Mouse (Mus musculus) hindbrain, embryonic 11.5 days (tissue): Measurements from ENCODE around the gene Phc2. TPM values are rescaled to one million over a fixed set of nuclear protein-coding genes. Genes with fewer than 3 reads are reported as not detected.
A peak's percentile ranks its signal among the peaks of the same experiment; 100 is the strongest.

Experiments
- ATAC-seq: fragments of 200-750 bp; cut with Nextera tagmentation; 2 replicates; pipeline ENCODE4 v1.8.0; 2017; ENCODE audit warnings: mild to moderate bottlenecking, moderate TSS enrichment, moderate library complexity; ENCODE audit not compliant: low FRiP score
- DNase-seq: peaks from one replicate; pipeline ENCODE4 v3.0.0-alpha.2; 2015; ENCODE audit warnings: low spot score
- H3K27ac ChIP-seq: fragments of 300-500 bp; sonication (generic); 2 replicates; pipeline ENCODE4 v1.5.1; 2014; ENCODE audit warnings: mild to moderate bottlenecking, low read depth, low read length
- H3K27me3 ChIP-seq: fragments of 300-500 bp; sonication (generic); 2 replicates; pipeline ENCODE4 v1.6.1; 2014; ENCODE audit warnings: mild to moderate bottlenecking, low read length, moderate library complexity, mixed read lengths; ENCODE audit not compliant: control insufficient read depth, insufficient read depth
- H3K36me3 ChIP-seq: fragments of 300-500 bp; sonication (generic); 2 replicates; pipeline ENCODE4 v1.6.1; 2014; ENCODE audit warnings: mild to moderate bottlenecking, low read length, moderate library complexity, mixed read lengths; ENCODE audit not compliant: control insufficient read depth, insufficient read depth
- H3K4me1 ChIP-seq: fragments of 300-500 bp; sonication (generic); replicated peaks from 2 replicates; pipeline ENCODE4 v1.6.1; 2014; ENCODE audit warnings: low read length, mixed read lengths; ENCODE audit not compliant: control insufficient read depth, insufficient read depth
- H3K4me2 ChIP-seq: fragments of 300-500 bp; sonication (generic); replicated peaks from 2 replicates; pipeline ENCODE4 v1.6.1; 2014; ENCODE audit warnings: mild to moderate bottlenecking, low read depth, low read length
- H3K4me3 ChIP-seq: fragments of 300-500 bp; sonication (generic); 2 replicates; pipeline ENCODE4 v1.5.1; 2014; ENCODE audit warnings: low read depth, low read length
- H3K9ac ChIP-seq: fragments of 300-500 bp; sonication (generic); 2 replicates; pipeline ENCODE4 v1.6.1; 2014; ENCODE audit warnings: low read depth, low read length
- H3K9me3 ChIP-seq: fragments of 300-500 bp; sonication (generic); 2 replicates; pipeline ENCODE4 v1.6.1; 2016; ENCODE audit warnings: low read length; ENCODE audit not compliant: control insufficient read depth
- WGBS: fragments of 180-500 bp; shearing (Covaris S2); extraction: QIAGEN DNeasy Blood & Tissue Kit; methylation state at CpG from one replicate; pipeline ENCODE4 v1.1.7; 2014; 5-methylcytosine and 5-hydroxymethylcytosine counted together
- polyA plus RNA-seq: library from polyadenylated mRNA; unstranded; fragments of >200 nt; fragmentation: Nextera tagmentation; extraction: Ambion mirVana; gene quantifications from 2 replicates; pipeline ENCODE4 v1.2.1, GENCODE M21; 2014

Phc2 gene
- polyA plus RNA-seq, 1 experiment from 2014 or later, result 46.8 TPM

DNA sequence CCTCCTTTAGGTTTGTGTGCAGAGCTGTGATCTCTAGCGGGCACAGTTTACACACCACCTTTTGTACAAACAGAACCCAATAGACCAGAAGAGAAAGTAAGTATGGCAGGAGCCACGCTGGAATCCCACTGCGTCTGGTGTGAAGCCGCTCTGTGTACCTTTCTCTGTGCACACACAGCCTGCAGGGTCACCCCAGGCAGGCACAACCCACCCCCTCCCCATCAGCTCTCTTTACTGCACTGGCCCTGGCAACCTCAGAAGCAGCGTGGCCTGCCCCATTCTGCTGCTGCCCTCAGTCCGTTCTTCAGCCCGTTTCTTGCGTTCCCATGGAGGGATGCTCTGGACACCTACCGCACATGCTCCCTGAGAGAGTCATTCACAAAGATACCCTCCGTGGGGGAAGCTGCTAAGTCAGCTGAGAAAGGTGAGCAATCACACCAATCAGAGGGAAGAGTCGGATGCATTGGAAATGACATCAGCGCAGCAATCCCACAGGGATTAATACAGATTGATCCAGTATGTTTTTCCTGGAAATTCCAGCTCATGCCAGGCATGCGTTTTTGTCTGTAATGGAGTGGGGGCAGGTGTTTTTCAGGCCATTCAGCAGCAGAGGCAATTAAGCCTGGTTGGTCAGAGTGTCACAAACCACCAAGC, 24.2 kb downstream of the Phc2 start:
- H3K9ac ChIP-seq, result peak overlapping the region; percentile 43
- 41% methylated on average over 13 of the region's 13 CpGs for WGBS

DNA sequence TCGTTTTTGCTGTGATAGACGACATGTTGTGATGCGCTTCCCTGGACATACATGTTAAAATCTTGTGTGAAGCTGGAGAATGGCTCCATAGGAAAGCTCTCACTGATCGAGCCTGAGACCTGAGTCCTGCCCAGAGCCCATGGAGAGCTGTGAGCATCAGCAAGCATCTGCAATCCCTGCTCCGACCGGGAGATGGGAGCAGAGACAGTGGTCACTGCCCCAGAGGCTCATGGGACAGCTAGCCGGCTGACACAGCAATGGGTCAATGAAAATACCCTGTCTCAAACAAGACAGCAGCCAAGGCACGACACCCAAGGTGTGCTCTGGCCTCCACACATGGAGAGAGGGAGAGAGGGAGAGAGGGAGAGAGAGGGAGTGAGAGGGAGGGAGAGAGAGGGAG, 26.6 kb downstream of the Phc2 start:
- Histone ChIP-seq H3K27me3 (no peaks in the 10 kb centered on the region), H3K4me1 (no peaks in the 10 kb centered on the region), H3K36me3 (no peaks in the 10 kb centered on the region), H3K9ac (no peak overlapping the region), H3K27ac (no peak overlapping the region), H3K4me2 (no peak overlapping the region), H3K9me3 (no peaks in the 10 kb centered on the region), H3K4me3 (no peak overlapping the region)
- WGBS, result 49% methylated on average over 8 of the region's 8 CpGs
- ATAC-seq, result no peak
- DNase-seq, result no peak

More for the DNA sequence above, 24.2 kb downstream of the Phc2 start:
- H3K36me3 ChIP-seq, result no peaks in the 10 kb centered on the region
- no peaks in the 10 kb centered on the region for H3K4me1 ChIP-seq
- H3K27ac ChIP-seq, result peak overlapping the region; percentile 85
- no peak overlapping the region for H3K4me3 ChIP-seq
- ATAC-seq (peak; percentile 70), DNase-seq (peak; percentile 57)
- no peaks in the 10 kb centered on the region for H3K27me3 ChIP-seq
- peak overlapping the region; percentile 11; the same call in 1 of the 2 replicates for H3K4me2 ChIP-seq
- no peaks in the 10 kb centered on the region for H3K9me3 ChIP-seq

DNA sequence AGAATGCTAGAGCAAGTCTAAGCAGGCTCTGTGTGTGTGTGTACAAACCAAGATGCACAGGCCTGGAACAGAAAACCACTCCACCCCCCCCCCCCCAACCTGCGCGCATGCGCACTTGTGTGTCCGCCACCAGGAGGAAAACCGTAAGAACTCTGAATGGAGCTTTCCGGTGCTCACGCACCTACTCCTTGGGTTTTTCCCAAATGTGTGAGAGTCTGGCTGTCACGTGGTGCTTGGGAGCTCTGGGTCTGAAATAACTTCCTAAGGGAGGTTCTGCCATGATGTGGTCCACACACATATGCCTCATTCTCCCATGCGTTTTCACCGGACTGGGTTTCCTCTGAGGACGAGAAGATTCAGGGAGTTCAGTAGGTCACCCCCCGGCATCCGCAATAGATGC, 27.8 kb downstream of the Phc2 start:
- Histone ChIP-seq H3K4me1 (no peaks in the 10 kb centered on the region), H3K9ac (no peak overlapping the region), H3K36me3 (no peaks in the 10 kb centered on the region), H3K27me3 (no peaks in the 10 kb centered on the region), H3K4me2 (no peak overlapping the region), H3K4me3 (no peak overlapping the region), H3K9me3 (no peaks in the 10 kb centered on the region), H3K27ac (no peak overlapping the region)
- ATAC-seq (no peak), DNase-seq (no peak)
- 87% methylated on average over 13 of the region's 13 CpGs for WGBS

DNA sequence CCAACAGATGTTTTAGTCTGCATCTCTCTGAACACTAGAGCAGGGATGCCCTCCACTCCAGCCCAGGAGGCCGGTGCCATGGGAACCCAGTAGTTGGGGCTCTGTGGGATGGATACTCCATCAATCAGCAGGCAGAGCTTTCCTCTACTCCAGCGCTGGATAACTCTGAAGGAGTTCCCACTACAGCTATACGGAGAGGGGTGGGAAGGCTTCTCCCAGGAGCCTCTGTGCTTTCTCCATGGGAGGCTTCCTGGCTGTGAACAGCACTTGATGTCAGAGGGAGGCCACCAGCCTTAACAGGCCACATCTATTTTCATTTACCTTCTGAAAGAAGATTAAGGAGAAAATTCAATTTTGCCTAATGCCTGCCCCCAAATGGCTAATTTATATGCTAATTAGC, 29.2 kb downstream of the Phc2 start:
- DNase-seq (no peak), ATAC-seq (peak; percentile 64)
- no peaks in the 10 kb centered on the region for H3K27me3 ChIP-seq
- no peaks in the 10 kb centered on the region for H3K4me1 ChIP-seq
- WGBS, result 25% methylated on average over 3 of the region's 3 CpGs
- H3K4me3 ChIP-seq, result no peak overlapping the region
- H3K9me3 ChIP-seq, result no peaks in the 10 kb centered on the region
- H3K36me3 ChIP-seq, result no peaks in the 10 kb centered on the region
- H3K27ac ChIP-seq, result peak overlapping the region; percentile 61
- no peak overlapping the region for H3K4me2 ChIP-seq
- no peak overlapping the region for H3K9ac ChIP-seq

DNA sequence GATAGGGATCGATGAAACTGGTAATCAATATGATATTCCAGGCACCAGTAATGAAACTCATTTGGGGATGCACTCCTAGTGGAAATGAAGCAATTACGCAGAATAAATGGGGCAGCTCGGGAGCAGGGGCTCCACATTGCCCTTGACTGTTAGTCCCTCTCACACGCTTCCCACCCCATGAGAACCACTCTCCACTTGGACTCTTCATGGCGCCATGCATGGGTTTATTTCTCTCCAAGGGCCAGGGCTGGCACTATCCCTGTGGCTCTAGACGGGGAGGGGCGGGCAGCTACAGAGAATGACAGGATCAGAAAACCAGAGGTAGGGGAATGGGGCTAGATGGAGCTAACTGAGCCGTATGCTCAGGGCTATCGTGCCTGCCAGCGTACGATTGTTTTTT, 29.6 kb downstream of the Phc2 start:
- Histone ChIP-seq H3K36me3 (no peaks in the 10 kb centered on the region), H3K9ac (no peak overlapping the region), H3K4me2 (no peak overlapping the region), H3K9me3 (no peaks in the 10 kb centered on the region), H3K4me3 (no peak overlapping the region), H3K27ac (no peak overlapping the region), H3K4me1 (no peaks in the 10 kb centered on the region), H3K27me3 (no peaks in the 10 kb centered on the region)
- ATAC-seq (peak; percentile 46; the same call in 1 of the 2 replicates), DNase-seq (no peak)
- 72% methylated on average over 11 of the region's 11 CpGs for WGBS

DNA sequence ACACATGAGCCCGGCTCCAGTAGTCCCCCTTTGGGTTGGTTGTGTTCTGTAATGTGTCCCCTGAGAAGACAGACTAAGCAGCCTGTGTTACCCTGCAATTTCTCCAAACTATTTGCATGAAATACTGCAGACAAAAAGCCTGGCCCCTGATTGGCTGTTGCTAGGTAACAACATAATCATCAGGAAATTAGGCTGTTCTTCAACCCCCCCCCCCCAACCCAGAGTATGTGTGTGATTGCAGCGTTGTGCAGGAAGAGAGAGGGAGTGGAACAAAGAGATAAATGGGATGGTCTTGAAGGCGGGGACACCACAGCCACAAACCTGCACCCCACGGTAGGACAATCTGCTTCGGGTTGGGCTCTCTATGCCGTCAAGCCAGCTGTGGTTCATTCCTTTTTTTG, 34.0 kb downstream of the Phc2 start:
- 65% methylated on average over 6 of the region's 6 CpGs for WGBS
- Histone ChIP-seq H3K27me3 (no peaks in the 10 kb centered on the region), H3K4me2 (no peak overlapping the region), H3K4me1 (peaks cover 4% of the 10 kb centered on the region; the same call in 1 of the 2 replicates), H3K9ac (no peak overlapping the region), H3K27ac (peak overlapping the region; percentile 58), H3K4me3 (no peak overlapping the region), H3K36me3 (no peaks in the 10 kb centered on the region), H3K9me3 (no peaks in the 10 kb centered on the region)
- peak; percentile 45 for ATAC-seq
- DNase-seq, result peak; percentile 61

DNA sequence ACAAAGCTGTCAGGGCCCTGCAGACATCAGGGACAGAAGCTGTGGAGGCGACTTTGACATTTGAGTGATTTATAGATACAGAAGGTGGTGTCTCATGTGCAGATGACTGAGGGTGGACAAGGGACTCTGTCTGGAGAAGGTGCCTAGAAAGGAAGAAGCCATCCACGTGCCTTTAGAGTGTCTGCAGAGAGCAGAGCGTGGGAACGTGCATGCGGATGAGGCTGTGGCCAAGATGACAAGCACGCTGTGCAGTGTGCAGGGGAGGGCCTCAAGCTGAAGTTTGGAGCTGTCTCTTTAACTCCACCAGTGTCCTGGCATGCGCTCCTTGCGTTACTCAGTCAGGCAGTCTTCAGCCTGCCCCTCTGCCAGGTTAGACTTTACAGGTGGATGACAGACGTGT, 34.5 kb downstream of the Phc2 start:
- Histone ChIP-seq H3K27ac (peak overlapping the region; percentile 58), H3K4me2 (peak overlapping the region; percentile 20; the same call in 1 of the 2 replicates), H3K4me3 (no peak overlapping the region), H3K9me3 (no peaks in the 10 kb centered on the region), H3K27me3 (no peaks in the 10 kb centered on the region), H3K4me1 (peaks cover 4% of the 10 kb centered on the region; the same call in 1 of the 2 replicates), H3K9ac (no peak overlapping the region), H3K36me3 (no peaks in the 10 kb centered on the region)
- no peak for DNase-seq
- 74% methylated on average over 9 of the region's 9 CpGs for WGBS
- ATAC-seq, result 0 out of 2 replicates have a peak, but pooled peaks have one; percentile 26

DNA sequence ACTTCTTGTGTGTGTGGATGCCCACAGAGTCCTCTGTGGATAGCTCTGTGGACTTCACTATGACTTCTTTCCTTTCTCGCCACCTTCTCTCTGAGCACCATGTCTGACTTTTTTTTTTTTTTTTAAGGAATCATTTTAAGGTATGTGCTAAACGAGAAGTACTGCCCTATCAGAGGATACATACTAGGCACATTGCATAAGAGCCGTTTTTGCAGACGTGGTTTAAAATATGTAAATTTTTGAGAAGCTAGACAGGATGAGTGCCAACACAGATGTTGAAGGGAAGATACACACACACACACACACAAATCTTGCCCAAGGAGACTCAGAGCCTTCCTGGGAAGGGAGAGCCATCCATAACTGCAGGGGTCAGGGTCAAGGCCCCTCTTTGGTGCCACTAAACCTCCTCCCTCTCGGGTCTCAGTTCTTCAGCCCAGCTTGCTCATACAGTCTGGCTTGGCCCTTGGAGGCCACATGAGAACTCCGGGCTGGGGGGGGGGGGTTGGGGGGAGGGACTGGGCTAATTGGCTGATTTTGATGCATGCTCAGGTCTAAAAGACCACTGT, 35.3 kb downstream of the Phc2 start:
- peaks cover 4% of the 10 kb centered on the region; the same call in 1 of the 2 replicates for H3K4me1 ChIP-seq
- H3K36me3 ChIP-seq, result no peaks in the 10 kb centered on the region
- H3K9me3 ChIP-seq, result no peaks in the 10 kb centered on the region
- H3K9ac ChIP-seq, result no peak overlapping the region
- H3K4me2 ChIP-seq, result no peak overlapping the region
- WGBS, result 64% methylated on average over 6 of the region's 6 CpGs
- H3K27me3 ChIP-seq, result no peaks in the 10 kb centered on the region
- no peak for ATAC-seq
- H3K4me3 ChIP-seq, result no peak overlapping the region
- no peak for DNase-seq
- H3K27ac ChIP-seq, result no peak overlapping the region

DNA sequence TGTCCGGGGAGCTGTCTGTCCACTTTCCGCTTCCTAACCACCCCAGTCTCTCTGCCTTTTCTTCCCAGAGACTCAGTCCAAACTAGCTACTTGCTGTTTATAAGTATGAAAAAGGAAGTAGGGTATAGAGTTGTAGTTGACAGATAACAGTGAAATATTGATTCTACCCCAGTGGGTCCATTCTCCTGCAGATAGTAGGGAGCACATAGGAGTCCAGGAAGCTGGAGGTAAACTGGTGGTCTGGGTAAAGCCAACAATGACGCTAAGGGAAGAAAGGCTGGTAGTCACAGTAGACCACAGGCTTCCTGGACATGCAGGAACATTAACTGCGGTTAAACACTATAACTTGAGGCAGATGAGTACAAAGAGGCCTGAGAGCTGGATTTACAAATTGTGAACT, 36.7 kb downstream of the Phc2 start:
- peaks cover 4% of the 10 kb centered on the region; the same call in 1 of the 2 replicates for H3K4me1 ChIP-seq
- H3K4me2 ChIP-seq, result no peak overlapping the region
- no peak for DNase-seq

More for the DNA sequence above, 36.7 kb downstream of the Phc2 start:
- no peak overlapping the region for H3K9ac ChIP-seq
- H3K9me3 ChIP-seq, result no peaks in the 10 kb centered on the region
- H3K4me3 ChIP-seq, result no peak overlapping the region
- 86% methylated on average over 4 of the region's 4 CpGs for WGBS
- ATAC-seq, result no peak
- H3K36me3 ChIP-seq, result no peaks in the 10 kb centered on the region
- no peaks in the 10 kb centered on the region for H3K27me3 ChIP-seq
- no peak overlapping the region for H3K27ac ChIP-seq
